Mouse (Mus musculus): ENCODE data around the gene Mrpl21. TPM values are rescaled to one million over a fixed set of nuclear protein-coding genes. Genes with fewer than 3 reads are reported as not detected.

Gene Mrpl21
- polyA plus RNA-seq, 1 experiment from 2014 or later = 137 TPM

DNA sequence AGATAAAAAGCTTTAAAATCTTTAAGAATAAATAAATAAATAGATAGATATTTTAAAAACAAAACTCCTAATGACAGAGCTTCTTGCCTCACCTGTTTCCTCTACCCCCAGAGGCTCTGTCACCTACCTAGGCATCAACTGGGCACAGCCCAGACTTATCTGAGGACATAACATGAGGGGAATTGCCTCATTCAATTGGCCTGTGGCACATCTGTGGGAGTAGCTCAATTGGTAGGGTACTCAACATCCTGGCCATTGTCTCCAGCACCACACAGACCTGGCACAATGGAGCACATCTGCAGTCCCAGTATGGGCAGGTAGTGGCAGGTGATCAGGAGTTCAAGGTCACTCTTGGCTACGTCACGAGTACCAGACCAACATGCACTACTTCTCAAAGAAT is 36.6 kb downstream of the Mrpl21 start:
- Histone ChIP-seq H3K4me1 (peaks cover 30% of the 10 kb centered on the region), H3K27me3 (ENCODE audit: poor library complexity, severe bottlenecking) (peaks cover 54% of the 10 kb centered on the region), H3K27ac (no peak overlapping the region), H3K9me3 (no peaks in the 10 kb centered on the region), H3K36me3 (replicated peaks) (no peaks in the 10 kb centered on the region), H3K4me3 (no peak overlapping the region)
- DNase-seq (ENCODE audit: extremely low spot score, low spot score) = no peak
- WGBS = 88% methylated on average over 2 of the region's 2 CpGs

- no peak overlapping the region for H3K4me3 ChIP-seq
- H3K4me1 ChIP-seq = peaks cover 37% of the 10 kb centered on the region
- no peaks in the 10 kb centered on the region for H3K36me3 ChIP-seq (replicated peaks)
- no peaks in the 10 kb centered on the region for H3K9me3 ChIP-seq
- H3K27ac ChIP-seq = no peak overlapping the region
- H3K27me3 ChIP-seq (ENCODE audit: poor library complexity, severe bottlenecking) = peaks cover 59% of the 10 kb centered on the region
- DNase-seq (ENCODE audit: extremely low spot score, low spot score) = no peak
- 82% methylated on average over 7 of the region's 7 CpGs for WGBS
These were observed 37.4 kb downstream of the Mrpl21 start for GRCm38 (mm10) chr19:3320086-3320485.

DNA sequence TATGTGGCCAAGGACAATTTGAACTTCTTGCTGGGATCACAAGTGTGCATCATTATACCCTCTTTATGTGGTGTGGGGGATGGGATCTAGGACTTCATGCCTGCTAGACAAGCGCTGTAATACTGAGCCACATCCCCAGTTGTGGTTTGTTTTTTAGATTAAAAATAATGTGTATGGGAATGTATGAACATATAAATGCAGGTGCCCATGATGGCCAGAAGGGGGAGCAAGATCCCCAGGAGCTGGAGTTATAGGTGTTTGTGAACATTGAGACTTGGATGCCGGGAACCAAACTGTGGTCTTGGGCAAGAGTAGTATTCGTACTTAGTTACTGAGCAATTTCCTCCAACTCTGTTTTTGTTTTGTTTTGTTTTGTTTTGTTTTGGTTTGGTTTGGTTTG is 38.1 kb downstream of the Mrpl21 start:
- 72% methylated on average over 3 of the region's 3 CpGs for WGBS
- no peaks in the 10 kb centered on the region for H3K9me3 ChIP-seq
- H3K27me3 ChIP-seq (ENCODE audit: poor library complexity, severe bottlenecking) = peaks cover 59% of the 10 kb centered on the region
- H3K27ac ChIP-seq = no peak overlapping the region
- no peaks in the 10 kb centered on the region for H3K36me3 ChIP-seq (replicated peaks)
- H3K4me1 ChIP-seq = peaks cover 44% of the 10 kb centered on the region
- no peak for DNase-seq (ENCODE audit: extremely low spot score, low spot score)
- no peak overlapping the region for H3K4me3 ChIP-seq

GRCm38 (mm10) chr19:3321617-3322016 is 38.9 kb downstream of the Mrpl21 start:
- peaks cover 52% of the 10 kb centered on the region for H3K4me1 ChIP-seq
- no peak overlapping the region for H3K4me3 ChIP-seq
- no peak overlapping the region for H3K27ac ChIP-seq
- DNase-seq (ENCODE audit: extremely low spot score, low spot score) = no peak
- H3K27me3 ChIP-seq (ENCODE audit: poor library complexity, severe bottlenecking) = peaks cover 67% of the 10 kb centered on the region
- H3K36me3 ChIP-seq (replicated peaks) = no peaks in the 10 kb centered on the region
- H3K9me3 ChIP-seq = no peaks in the 10 kb centered on the region
- 8% methylated on average over 11 of the region's 11 CpGs for WGBS

DNA sequence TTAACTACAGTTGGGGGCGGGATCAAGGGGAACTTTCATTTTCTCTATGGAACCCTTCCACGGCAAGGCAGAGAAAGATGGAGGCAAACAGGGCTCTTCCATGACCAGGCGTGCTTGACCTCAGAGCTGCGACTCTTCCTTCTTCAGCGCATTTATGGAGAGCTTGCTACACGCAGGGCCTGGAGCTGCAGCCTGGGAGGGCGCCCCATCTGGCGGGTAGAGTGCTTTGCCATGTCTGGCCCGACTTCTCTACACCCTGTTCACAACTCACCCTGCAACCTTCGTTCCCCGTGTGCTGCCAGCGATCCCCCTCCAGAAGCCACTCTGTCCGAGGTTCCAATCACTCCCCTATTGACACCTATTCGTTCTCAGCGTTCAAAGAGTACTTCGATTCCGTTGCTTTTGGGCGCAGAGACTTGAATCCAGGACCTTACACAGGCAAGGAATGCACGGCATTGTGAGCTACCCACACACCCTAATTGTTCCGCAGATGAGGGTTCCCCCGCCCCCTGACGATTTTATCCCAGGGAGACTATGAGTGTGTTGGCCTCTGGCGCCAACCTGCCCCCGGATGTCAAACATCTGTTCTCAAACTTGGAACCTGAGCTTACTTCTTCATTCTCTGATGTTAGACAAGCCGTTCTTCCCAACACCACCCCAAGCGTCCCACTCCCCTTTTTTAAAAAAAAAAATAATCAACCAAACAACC is 39.7 kb downstream of the Mrpl21 start, which contains the start of gene Cpt1a:
Gene Cpt1a (plus strand): TSS at position 74 of the 709 bp plus-strand sequence.
- no peaks in the 10 kb centered on the region for H3K9me3 ChIP-seq
- DNase-seq (ENCODE audit: extremely low spot score, low spot score) = peak; percentile 38
- peak within 1 kb of the TSS; percentile 76 for H3K27ac ChIP-seq
- peaks cover 73% of the 10 kb centered on the region for H3K27me3 ChIP-seq (ENCODE audit: poor library complexity, severe bottlenecking)
- H3K4me1 ChIP-seq = peaks cover 53% of the 10 kb centered on the region
- H3K4me3 ChIP-seq = peak within 1 kb of the TSS; percentile 65
- no peaks in the 10 kb centered on the region for H3K36me3 ChIP-seq (replicated peaks)
- WGBS = 4% methylated on average over 26 of the region's 26 CpGs

- Histone ChIP-seq H3K27me3 (ENCODE audit: poor library complexity, severe bottlenecking) (peaks cover 73% of the 10 kb centered on the region), H3K9me3 (no peaks in the 10 kb centered on the region), H3K4me1 (peaks cover 53% of the 10 kb centered on the region), H3K36me3 (replicated peaks) (no peaks in the 10 kb centered on the region), H3K27ac (peak overlapping the region; percentile 76), H3K4me3 (peak overlapping the region; percentile 65)
- under 1% methylated on average over 47 of the region's 47 CpGs for WGBS
- DNase-seq (ENCODE audit: extremely low spot score, low spot score) = peak; percentile 78
These were observed 40.5 kb downstream of the Mrpl21 start for GRCm38 (mm10) chr19:3323201-3323621.

DNA sequence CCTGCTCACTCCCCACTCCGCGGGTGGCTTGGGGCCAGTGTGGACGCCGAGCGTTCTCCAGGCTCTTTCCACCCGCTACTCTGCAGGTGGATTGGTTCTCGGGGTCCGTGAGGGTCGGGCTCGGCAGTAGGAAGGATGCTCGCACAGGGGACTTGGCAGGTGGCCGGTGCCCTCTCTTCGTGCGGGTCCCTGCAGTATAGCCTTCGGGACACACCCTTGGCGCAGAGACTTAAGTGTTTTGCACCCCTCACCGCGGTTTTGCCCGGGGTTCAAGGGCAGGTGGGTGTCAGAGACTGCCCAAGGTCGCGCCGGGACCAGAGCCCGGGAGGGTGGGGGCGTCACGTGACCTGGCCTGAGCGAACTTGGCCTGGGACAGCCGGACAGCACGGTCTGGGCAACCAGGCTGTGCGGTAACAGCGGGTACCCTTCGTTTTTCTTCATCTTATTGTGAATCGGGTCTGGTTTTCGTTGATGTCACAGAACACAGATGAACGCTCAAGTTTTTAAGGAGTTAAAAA is 41.1 kb downstream of the Mrpl21 start:
- H3K27me3 ChIP-seq (ENCODE audit: poor library complexity, severe bottlenecking) = peaks cover 70% of the 10 kb centered on the region
- 1% methylated on average over 34 of the region's 34 CpGs for WGBS

GRCm38 (mm10) chr19:3324271-3324811 is 41.6 kb downstream of the Mrpl21 start:
- Histone ChIP-seq H3K36me3 (replicated peaks) (no peaks in the 10 kb centered on the region), H3K27me3 (ENCODE audit: poor library complexity, severe bottlenecking) (peaks cover 68% of the 10 kb centered on the region), H3K9me3 (no peaks in the 10 kb centered on the region), H3K27ac (peak overlapping the region; percentile 86; the same call in 1 of the 2 replicates), H3K4me1 (peaks cover 53% of the 10 kb centered on the region), H3K4me3 (peak overlapping the region; percentile 65)
- WGBS = 5% methylated on average over 17 of the region's 17 CpGs
- DNase-seq (ENCODE audit: extremely low spot score, low spot score) = peak; percentile 40

More for the DNA sequence above, 41.1 kb downstream of the Mrpl21 start:
- DNase-seq (ENCODE audit: extremely low spot score, low spot score) = peak; percentile 54
- peak overlapping the region; percentile 65 for H3K4me3 ChIP-seq
- no peaks in the 10 kb centered on the region for H3K9me3 ChIP-seq
- peaks cover 53% of the 10 kb centered on the region for H3K4me1 ChIP-seq
- peak overlapping the region; percentile 76 for H3K27ac ChIP-seq
- no peaks in the 10 kb centered on the region for H3K36me3 ChIP-seq (replicated peaks)

GRCm38 (mm10) chr19:3324931-3325711 is 42.4 kb downstream of the Mrpl21 start:
- DNase-seq (ENCODE audit: extremely low spot score, low spot score) = peak; percentile 91
- peaks cover 53% of the 10 kb centered on the region for H3K4me1 ChIP-seq
- no peaks in the 10 kb centered on the region for H3K9me3 ChIP-seq
- H3K4me3 ChIP-seq = peak overlapping the region; percentile 65
- under 1% methylated on average over 59 of the region's 59 CpGs for WGBS
- no peaks in the 10 kb centered on the region for H3K36me3 ChIP-seq (replicated peaks)
- H3K27me3 ChIP-seq (ENCODE audit: poor library complexity, severe bottlenecking) = peaks cover 61% of the 10 kb centered on the region
- H3K27ac ChIP-seq = peak overlapping the region; percentile 86

DNA sequence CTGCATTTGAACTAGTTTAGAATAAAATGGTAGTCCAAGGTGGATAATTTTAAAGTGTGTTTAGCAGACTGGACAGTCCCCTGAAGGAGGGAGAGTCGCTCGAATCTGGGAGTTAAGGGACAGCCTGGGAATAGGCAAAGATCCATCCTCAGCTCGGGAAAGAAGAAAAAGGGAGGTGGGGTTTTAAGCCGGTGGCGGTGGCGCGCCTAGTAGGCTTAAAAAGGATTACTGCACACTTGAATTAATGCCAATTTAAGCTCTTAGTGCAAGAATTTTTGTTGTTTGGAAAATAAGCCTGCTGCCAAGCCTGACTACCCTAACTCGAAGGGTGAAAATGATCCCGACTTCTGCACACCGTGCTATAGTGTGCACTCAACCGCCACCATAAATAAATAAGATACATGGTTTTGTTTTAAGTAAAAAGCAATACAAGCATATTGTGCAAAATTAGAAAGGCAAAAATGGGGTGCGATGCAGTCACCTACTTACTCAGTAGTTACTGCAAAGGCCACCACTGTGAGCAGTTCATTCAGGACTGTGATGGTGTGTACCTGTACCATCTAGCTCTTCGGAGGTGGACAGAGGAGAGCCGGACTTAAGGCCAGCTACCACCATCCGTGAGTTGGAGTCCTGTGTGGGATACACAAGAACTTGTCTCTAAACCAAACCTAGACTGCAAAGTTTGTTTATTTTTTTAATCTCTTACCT is 43.2 kb downstream of the Mrpl21 start:
- Histone ChIP-seq H3K4me1 (peaks cover 53% of the 10 kb centered on the region), H3K4me3 (peak overlapping the region; percentile 65), H3K36me3 (replicated peaks) (no peaks in the 10 kb centered on the region), H3K27me3 (ENCODE audit: poor library complexity, severe bottlenecking) (peaks cover 56% of the 10 kb centered on the region), H3K27ac (peak overlapping the region; percentile 86), H3K9me3 (no peaks in the 10 kb centered on the region)
- DNase-seq (ENCODE audit: extremely low spot score, low spot score) = peak; percentile 21
- WGBS = 32% methylated on average over 15 of the region's 15 CpGs

GRCm38 (mm10) chr19:3326479-3327047 is 43.9 kb downstream of the Mrpl21 start:
- Histone ChIP-seq H3K4me1 (peaks cover 50% of the 10 kb centered on the region), H3K4me3 (0 out of 2 replicates have a peak overlapping the region, but pooled peaks have one; percentile 65), H3K9me3 (no peaks in the 10 kb centered on the region), H3K36me3 (replicated peaks) (no peaks in the 10 kb centered on the region), H3K27me3 (ENCODE audit: poor library complexity, severe bottlenecking) (peaks cover 50% of the 10 kb centered on the region), H3K27ac (peak overlapping the region; percentile 86; the same call in 1 of the 2 replicates)
- WGBS = 88% methylated on average over 12 of the region's 12 CpGs
- no peak for DNase-seq (ENCODE audit: extremely low spot score, low spot score)

DNA sequence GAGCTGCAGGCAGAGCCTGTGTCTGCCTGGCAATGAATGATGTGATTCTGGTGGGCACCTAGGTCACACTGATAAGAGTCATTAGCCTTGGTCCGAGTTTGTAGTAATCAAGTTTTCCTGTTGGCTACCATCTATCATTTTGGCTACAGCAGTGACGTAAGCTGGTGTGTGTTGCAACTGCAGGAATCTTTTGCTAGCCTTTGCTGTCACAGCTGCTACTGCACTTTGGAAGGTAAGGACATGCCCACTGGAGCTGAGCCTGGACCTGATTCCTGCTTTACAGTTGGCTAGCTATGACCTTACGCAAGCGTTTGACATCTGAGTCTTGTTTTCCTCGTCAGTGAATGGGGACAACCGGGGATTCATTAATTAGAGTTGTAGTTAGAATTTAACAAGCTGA is 50.5 kb downstream of the Mrpl21 start:
- 86% methylated on average over 6 of the region's 6 CpGs for WGBS
- Histone ChIP-seq H3K36me3 (replicated peaks) (no peaks in the 10 kb centered on the region), H3K4me1 (peaks cover 16% of the 10 kb centered on the region), H3K27ac (no peak overlapping the region), H3K9me3 (no peaks in the 10 kb centered on the region), H3K4me3 (no peak overlapping the region), H3K27me3 (ENCODE audit: poor library complexity, severe bottlenecking) (0 out of 2 replicates have a peak, but pooled peaks cover 3% of the 10 kb centered on the region)
- DNase-seq (ENCODE audit: extremely low spot score, low spot score) = no peak

All from forebrain, embryonic 10.5 days (tissue).